Mouse (Mus musculus): ENCODE measurements at regions not wholly inside any gene's neighbourhood (a gene's known extent, or its start where the extent isn't known, plus 50 kb on each side); places are given as distances from the start of the nearest gene placed in this dataset.

DNA sequence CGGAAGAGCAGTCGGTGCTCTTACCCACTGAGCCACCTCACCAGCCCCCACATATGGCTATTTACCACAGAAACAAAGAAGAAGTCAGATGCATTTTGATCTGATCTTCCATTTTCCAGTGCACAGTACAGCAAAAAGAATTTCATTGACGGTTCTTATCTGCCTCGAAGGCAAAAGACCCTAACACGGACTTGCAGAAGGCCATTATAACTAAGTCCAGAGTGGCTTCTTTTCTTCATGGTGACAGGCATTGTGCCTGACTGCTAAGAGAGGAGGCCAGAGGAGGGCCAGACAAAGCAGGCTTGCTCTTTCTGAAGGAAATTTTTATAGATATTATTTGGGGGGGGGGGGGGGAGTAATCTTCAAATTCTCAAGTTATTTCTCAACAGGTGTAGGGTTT lies 350.0 kb upstream of the Atp11b start:
- H3K9ac ChIP-seq (ENCODE audit: low read depth, low read length, severe bottlenecking): no peak overlapping the region
- H3K27ac ChIP-seq (replicated peaks; ENCODE audit: low read depth, low read length): no peak overlapping the region
- ATAC-seq (ENCODE audit: low FRiP score, low read depth) (no peak), DNase-seq (ENCODE audit: low spot score) (no peak)
- TF ChIP-seq POLR2A (IDR thresholded peaks at IDR 0.05; ENCODE audit: borderline replicate concordance, extremely low read depth, insufficient read depth, insufficient read length): no peak
- no peaks in the 10 kb centered on the region for H3K9me3 ChIP-seq (ENCODE audit: control insufficient read depth, low read length)
- H3K4me3 ChIP-seq (replicated peaks; ENCODE audit: low read length): no peak overlapping the region
- peaks cover 8% of the 10 kb centered on the region; the same call in 1 of the 2 replicates for H3K4me1 ChIP-seq (ENCODE audit: control insufficient read depth, insufficient read depth, low read length)
- no peak overlapping the region for H3K4me2 ChIP-seq (replicated peaks; ENCODE audit: low read depth, low read length, severe bottlenecking)
- WGBS: 86% methylated on average over 5 of the region's 5 CpGs
- no peaks in the 10 kb centered on the region for H3K36me3 ChIP-seq (ENCODE audit: control insufficient read depth, insufficient read depth, low read length)
- H3K27me3 ChIP-seq (ENCODE audit: control insufficient read depth, insufficient read depth, low read length): no peaks in the 10 kb centered on the region

DNA sequence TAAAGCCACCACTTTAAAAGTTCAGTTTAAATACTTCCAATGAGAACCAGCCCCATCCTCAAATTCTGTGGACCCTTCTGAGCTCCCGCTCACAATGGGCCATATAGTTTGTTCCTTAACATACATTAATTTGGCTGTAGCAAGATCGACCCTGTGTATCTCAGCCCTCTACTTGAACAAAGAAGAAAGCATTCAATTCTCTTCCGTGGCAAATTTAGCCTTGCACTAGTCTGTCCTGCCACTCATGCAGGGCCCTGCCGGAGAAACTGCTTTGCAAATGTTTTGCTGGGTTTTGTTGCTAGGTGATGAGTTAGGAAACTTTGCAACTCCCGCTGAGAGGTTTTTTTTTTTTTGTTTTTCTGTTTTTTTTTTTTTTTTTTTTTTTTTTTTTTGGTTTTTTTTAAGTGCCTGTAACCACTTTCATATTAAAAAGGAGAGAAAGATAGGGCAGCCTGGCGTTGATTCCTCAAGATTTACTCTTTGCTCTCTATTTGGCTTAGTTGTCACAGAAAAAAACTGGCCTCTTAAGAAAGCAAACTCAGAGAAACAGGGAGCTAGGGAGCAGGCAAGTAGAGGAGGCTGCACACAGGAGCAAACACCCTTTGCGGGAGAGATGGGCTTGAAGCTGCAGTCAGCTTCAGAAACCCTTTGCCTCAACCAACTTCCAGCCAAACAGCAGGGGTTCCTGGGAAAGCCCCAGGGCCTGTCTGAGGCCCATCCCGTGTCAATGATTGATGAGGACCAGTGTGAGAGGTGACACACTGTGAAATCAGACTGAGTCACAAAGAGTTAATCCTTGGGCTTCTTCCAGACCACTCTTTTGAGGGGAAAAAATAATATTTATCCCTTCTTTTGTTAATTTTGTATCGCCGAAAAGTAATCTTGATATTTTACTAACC lies 349.2 kb upstream of the Atp11b start:
- Histone ChIP-seq H3K9me3 (ENCODE audit: control insufficient read depth, low read length) (no peaks in the 10 kb centered on the region), H3K4me3 (replicated peaks; ENCODE audit: low read length) (no peak overlapping the region), H3K4me1 (ENCODE audit: control insufficient read depth, insufficient read depth, low read length) (peaks cover 8% of the 10 kb centered on the region; the same call in 1 of the 2 replicates), H3K27me3 (ENCODE audit: control insufficient read depth, insufficient read depth, low read length) (no peaks in the 10 kb centered on the region), H3K36me3 (ENCODE audit: control insufficient read depth, insufficient read depth, low read length) (no peaks in the 10 kb centered on the region), H3K4me2 (replicated peaks; ENCODE audit: low read depth, low read length, severe bottlenecking) (peak overlapping the region; percentile 13), H3K9ac (ENCODE audit: low read depth, low read length, severe bottlenecking) (no peak overlapping the region), H3K27ac (replicated peaks; ENCODE audit: low read depth, low read length) (no peak overlapping the region)
- DNase-seq (ENCODE audit: low spot score) (peak; percentile 4), ATAC-seq (ENCODE audit: low FRiP score, low read depth) (no peak; the same call in 1 of the 2 replicates)
- 19% methylated on average over 10 of the region's 10 CpGs for WGBS
- TF ChIP-seq POLR2A (IDR thresholded peaks at IDR 0.05; ENCODE audit: borderline replicate concordance, extremely low read depth, insufficient read depth, insufficient read length): no peak

DNA sequence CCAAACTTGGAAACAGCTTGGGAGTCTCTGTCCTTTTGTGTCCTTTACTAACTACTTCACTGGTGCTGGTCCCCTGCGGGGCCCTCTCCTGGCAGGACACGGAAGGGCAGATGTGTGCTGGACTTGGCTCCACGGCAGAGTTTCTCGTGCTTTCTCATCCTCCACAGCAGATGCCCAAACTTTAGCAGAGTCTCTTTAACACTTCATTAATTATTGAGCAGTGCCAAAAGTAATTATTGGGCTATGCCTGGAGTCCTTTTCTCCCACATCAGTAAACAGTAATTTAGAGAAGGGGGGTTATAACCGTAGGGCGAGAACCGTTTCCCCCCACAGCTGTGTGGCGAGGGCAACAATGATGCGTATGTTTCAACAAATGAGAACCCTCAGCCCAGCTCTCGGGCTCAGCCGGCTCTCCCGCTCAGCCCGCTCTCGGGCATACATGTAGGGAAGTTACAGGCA lies 348.3 kb upstream of the Atp11b start:
- Histone ChIP-seq H3K4me2 (replicated peaks; ENCODE audit: low read depth, low read length, severe bottlenecking) (peak overlapping the region; percentile 13), H3K36me3 (ENCODE audit: control insufficient read depth, insufficient read depth, low read length) (no peaks in the 10 kb centered on the region), H3K9me3 (ENCODE audit: control insufficient read depth, low read length) (no peaks in the 10 kb centered on the region), H3K9ac (ENCODE audit: low read depth, low read length, severe bottlenecking) (no peak overlapping the region), H3K27ac (replicated peaks; ENCODE audit: low read depth, low read length) (no peak overlapping the region), H3K4me1 (ENCODE audit: control insufficient read depth, insufficient read depth, low read length) (peaks cover 8% of the 10 kb centered on the region; the same call in 1 of the 2 replicates), H3K4me3 (replicated peaks; ENCODE audit: low read length) (no peak overlapping the region), H3K27me3 (ENCODE audit: control insufficient read depth, insufficient read depth, low read length) (no peaks in the 10 kb centered on the region)
- ATAC-seq (ENCODE audit: low FRiP score, low read depth): peak; percentile 50; the same call in 1 of the 2 replicates
- DNase-seq (ENCODE audit: low spot score): peak; percentile 25
- 40% methylated on average over 14 of the region's 14 CpGs for WGBS
- no peak for TF ChIP-seq POLR2A (IDR thresholded peaks at IDR 0.05; ENCODE audit: borderline replicate concordance, extremely low read depth, insufficient read depth, insufficient read length)

DNA sequence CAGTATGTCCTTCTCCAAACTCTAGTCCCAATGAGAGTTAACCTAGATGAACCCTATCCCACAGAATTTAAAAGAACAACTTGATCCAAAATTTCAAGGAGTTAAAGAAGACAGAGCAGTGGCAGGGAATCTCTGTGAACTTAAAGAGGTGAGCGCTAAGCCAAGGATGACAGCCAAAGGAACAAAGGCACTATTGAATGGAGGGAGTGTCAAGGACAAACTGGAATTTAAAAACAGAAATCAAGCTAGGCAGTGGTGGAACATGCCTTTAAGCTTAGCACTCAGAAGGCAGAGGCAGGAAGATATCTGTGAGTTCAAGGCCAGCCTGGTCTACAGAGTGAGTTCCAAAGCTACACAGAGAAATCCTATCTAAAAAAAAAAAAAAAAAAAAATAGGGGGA lies 316.2 kb upstream of the Atp11b start:
- no peaks in the 10 kb centered on the region for H3K27me3 ChIP-seq (ENCODE audit: control insufficient read depth, insufficient read depth, low read length)
- WGBS: 95% methylated on average over 1 of the region's 1 CpGs
- no peaks in the 10 kb centered on the region for H3K36me3 ChIP-seq (ENCODE audit: control insufficient read depth, insufficient read depth, low read length)
- no peak for DNase-seq (ENCODE audit: low spot score)
- H3K4me3 ChIP-seq (replicated peaks; ENCODE audit: low read length): no peak overlapping the region
- no peak for TF ChIP-seq POLR2A (IDR thresholded peaks at IDR 0.05; ENCODE audit: borderline replicate concordance, extremely low read depth, insufficient read depth, insufficient read length)
- no peaks in the 10 kb centered on the region for H3K9me3 ChIP-seq (ENCODE audit: control insufficient read depth, low read length)
- no peak overlapping the region for H3K9ac ChIP-seq (ENCODE audit: low read depth, low read length, severe bottlenecking)
- no peaks in the 10 kb centered on the region for H3K4me1 ChIP-seq (ENCODE audit: control insufficient read depth, insufficient read depth, low read length)
- no peak overlapping the region for H3K27ac ChIP-seq (replicated peaks; ENCODE audit: low read depth, low read length)
- no peak overlapping the region for H3K4me2 ChIP-seq (replicated peaks; ENCODE audit: low read depth, low read length, severe bottlenecking)
- ATAC-seq (ENCODE audit: low FRiP score, low read depth): no peak

DNA sequence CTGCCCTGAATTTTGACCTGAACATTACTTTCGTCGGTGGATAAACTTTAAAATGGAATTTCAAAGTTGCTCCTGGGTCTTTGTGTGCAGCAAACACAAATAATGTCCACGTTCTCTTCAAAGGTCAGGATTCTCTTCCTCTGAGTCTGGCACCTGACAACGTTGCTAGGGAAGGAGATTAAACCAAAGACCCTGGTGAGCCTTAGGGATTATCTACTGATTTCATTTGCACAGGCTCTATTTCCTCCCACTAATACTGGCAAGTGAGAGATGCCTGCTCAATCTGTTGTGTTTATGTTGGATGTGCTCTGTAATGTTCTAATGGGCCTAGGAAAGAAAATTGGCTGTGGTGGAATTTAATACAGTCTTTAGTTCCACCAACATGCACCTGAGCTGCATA lies 291.0 kb upstream of the Atp11b start:
- H3K4me3 ChIP-seq (replicated peaks; ENCODE audit: low read length): no peak overlapping the region
- no peaks in the 10 kb centered on the region for H3K36me3 ChIP-seq (ENCODE audit: control insufficient read depth, insufficient read depth, low read length)
- H3K4me1 ChIP-seq (ENCODE audit: control insufficient read depth, insufficient read depth, low read length): no peaks in the 10 kb centered on the region
- no peaks in the 10 kb centered on the region for H3K27me3 ChIP-seq (ENCODE audit: control insufficient read depth, insufficient read depth, low read length)
- H3K4me2 ChIP-seq (replicated peaks; ENCODE audit: low read depth, low read length, severe bottlenecking): no peak overlapping the region
- WGBS: 68% methylated on average over 4 of the region's 4 CpGs
- H3K27ac ChIP-seq (replicated peaks; ENCODE audit: low read depth, low read length): no peak overlapping the region
- no peaks in the 10 kb centered on the region for H3K9me3 ChIP-seq (ENCODE audit: control insufficient read depth, low read length)
- no peak overlapping the region for H3K9ac ChIP-seq (ENCODE audit: low read depth, low read length, severe bottlenecking)
- no peak for TF ChIP-seq POLR2A (IDR thresholded peaks at IDR 0.05; ENCODE audit: borderline replicate concordance, extremely low read depth, insufficient read depth, insufficient read length)
- DNase-seq (ENCODE audit: low spot score) (no peak), ATAC-seq (ENCODE audit: low FRiP score, low read depth) (no peak)

All from limb, embryonic 14.5 days (tissue).